Mouse (Mus musculus) heart, postnatal 36 days (tissue): Measurements from ENCODE around the gene AF067061. TPM values are rescaled to one million over a fixed set of nuclear protein-coding genes. Genes with fewer than 3 reads are reported as not detected.

ENCODE experiments used
- total RNA-seq, 2 experiments: library from RNA; stranded (reverse); gene quantifications; 2 replicates each; pipeline ENCODE4 v1.2.3; 2021

AF067061 gene
- total RNA-seq, 2 experiments from 2014 or later = not detected

Other genes with a start within 250 kb of the AF067061 start
- not detected for gene Gm36079, start 236.1 kb upstream of the AF067061 start, total RNA-seq
- under 1 TPM in 1 of 2 experiments, not detected in 1; 0.31 TPM for gene Gm21188, start 210.9 kb upstream of the AF067061 start, total RNA-seq
- not detected for gene Gm20767, start 122.9 kb upstream of the AF067061 start, total RNA-seq
- not detected for gene Gm21818, start 90.7 kb upstream of the AF067061 start, total RNA-seq
- gene Gm21762, start 47.2 kb upstream of the AF067061 start, total RNA-seq = not detected
- gene Gm21731, start 24.0 kb upstream of the AF067061 start, total RNA-seq = not detected
- under 1 TPM in 1 of 2 experiments, not detected in 1; 0.22 TPM for gene BC147527, start 37.3 kb downstream of the AF067061 start, total RNA-seq
- not detected for gene Tcstv3, start 53.8 kb downstream of the AF067061 start, total RNA-seq